Mouse (Mus musculus) G1E (cell line): ENCODE results near the gene Srr.

Experiments used
- CTCF ChIP-seq: IDR thresholded peaks from 2 replicates; pipeline ENCODE4 v1.5.1; 2012; ENCODE audit warnings: low read depth, low read length, inconsistent platforms, mixed read lengths
- GATA1 ChIP-seq: IDR thresholded peaks from 2 replicates; pipeline ENCODE4 v1.6.1; 2012; ENCODE audit warnings: borderline replicate concordance, low read length, inconsistent platforms, mixed read lengths
- POLR2AphosphoS5 ChIP-seq: IDR thresholded peaks from 2 replicates; pipeline ENCODE4 v1.6.1; 2012; ENCODE audit warnings: low read depth, low read length, inconsistent platforms; ENCODE audit not compliant: insufficient replicate concordance

GRCm38 (mm10) chr11:74894619-74895018 lies 31.1 kb downstream of the Srr start:
- TF ChIP-seq CTCF (no peak), GATA1 (no peak), POLR2AphosphoS5 (no peak)
